Mouse (Mus musculus) ES-Bruce4 (cell line): Measurements from ENCODE around the gene Ston1. TPM values are rescaled to one million over a fixed set of nuclear protein-coding genes. Genes with fewer than 3 reads are reported as not detected.

Source experiments
- H3K27ac ChIP-seq: 2 replicates; pipeline ENCODE4 v1.5.1; 2012; ENCODE audit warnings: low read length, inconsistent platforms; ENCODE audit not compliant: insufficient read depth
- H3K27me3 ChIP-seq: 2 replicates; pipeline ENCODE4 v1.6.1; 2012; ENCODE audit warnings: mild to moderate bottlenecking, low read length, inconsistent platforms; ENCODE audit not compliant: control insufficient read depth, poor library complexity, insufficient read depth, severe bottlenecking
- H3K36me3 ChIP-seq: 2 replicates; pipeline ENCODE4 v1.6.1; 2012; ENCODE audit warnings: inconsistent platforms, mild to moderate bottlenecking, low read length, moderate library complexity; ENCODE audit not compliant: control insufficient read depth, poor library complexity, insufficient read depth, severe bottlenecking
- H3K4me1 ChIP-seq: one replicate; pipeline ENCODE4 v1.8.1; 2011; ENCODE audit warnings: low read length; ENCODE audit not compliant: control insufficient read depth, insufficient read depth
- H3K4me3 ChIP-seq: 2 replicates; pipeline ENCODE4 v1.5.1; 2011; ENCODE audit warnings: low read depth, mild to moderate bottlenecking, low read length
- H3K9ac ChIP-seq: 2 replicates; pipeline ENCODE4 v1.6.1; 2012; ENCODE audit warnings: low read depth, mild to moderate bottlenecking, inconsistent platforms; ENCODE audit not compliant: poor library complexity, severe bottlenecking
- H3K9me3 ChIP-seq: replicated peaks from 2 replicates; pipeline ENCODE4 v1.6.1; 2012; ENCODE audit warnings: mild to moderate bottlenecking, low read length, inconsistent platforms; ENCODE audit not compliant: control insufficient read depth, poor library complexity, insufficient read depth, severe bottlenecking
- CTCF ChIP-seq: IDR thresholded peaks from one replicate; pipeline ENCODE4 v1.8.1; 2011; ENCODE audit warnings: low read depth, low read length
- EP300 ChIP-seq: IDR thresholded peaks from 2 replicates; pipeline ENCODE4 v1.6.1; 2011; ENCODE audit warnings: low read depth, low read length; ENCODE audit not compliant: insufficient read depth
- POLR2A ChIP-seq: IDR thresholded peaks from one replicate; pipeline ENCODE4 v1.8.1; 2011; ENCODE audit warnings: low read length; ENCODE audit not compliant: insufficient read depth
- polyA plus RNA-seq: library from polyadenylated mRNA; stranded (reverse); fragments of >200 nt; gene quantifications from 2 replicates; pipeline ENCODE4 v1.2.4, GENCODE M21; 2011; ENCODE audit warnings: low read depth; ENCODE audit not compliant: missing spikeins, insufficient read depth, insufficient read length

Ston1 gene
- polyA plus RNA-seq, 1 experiment, result 30.3 TPM

DNA sequence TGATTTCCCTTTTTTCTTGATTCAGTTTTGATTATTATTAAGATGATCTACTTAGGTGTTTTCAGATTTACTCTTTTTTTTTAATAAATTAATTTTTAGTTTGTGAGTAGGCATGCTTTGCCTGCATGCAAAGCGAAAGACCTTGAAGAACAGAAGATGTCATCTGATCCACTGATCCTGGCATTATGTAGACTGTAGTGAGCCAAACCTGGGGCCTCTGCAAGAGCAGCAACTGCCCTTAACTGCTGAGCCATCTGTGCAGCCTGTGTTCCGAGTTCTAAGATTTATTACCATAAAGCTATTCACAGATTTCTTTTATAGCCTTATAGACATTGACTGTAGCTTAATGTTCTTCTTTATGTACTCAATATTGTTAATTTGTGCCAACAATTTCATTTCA is 8.6 kb downstream of the Ston1 start:
- Histone ChIP-seq H3K9me3 (no peaks in the 10 kb centered on the region), H3K36me3 (no peaks in the 10 kb centered on the region), H3K4me1 (no peaks in the 10 kb centered on the region), H3K27ac (no peak overlapping the region), H3K9ac (no peak overlapping the region), H3K27me3 (no peaks in the 10 kb centered on the region), H3K4me3 (no peak overlapping the region)
- TF ChIP-seq CTCF (no peak), EP300 (no peak), POLR2A (no peak)

DNA sequence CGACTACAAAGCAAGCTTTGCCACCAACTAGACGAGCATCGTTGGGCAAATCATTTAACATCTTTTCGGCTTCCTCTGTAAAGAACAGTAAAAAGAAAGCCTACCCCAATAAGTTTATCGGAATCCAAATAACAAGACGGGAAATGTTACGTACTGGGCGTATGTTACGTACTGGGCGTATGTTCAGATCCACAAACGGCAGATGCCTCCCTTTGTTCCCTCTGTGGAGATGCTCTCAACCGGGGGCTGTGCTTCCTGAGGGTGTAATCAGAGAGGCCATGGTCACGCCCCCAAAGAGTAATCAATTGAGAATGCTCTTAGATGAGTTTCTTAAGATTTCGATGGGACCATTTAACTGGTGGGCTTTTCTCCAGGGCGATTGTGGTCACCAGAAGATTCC is 11.9 kb downstream of the Ston1 start:
- Histone ChIP-seq H3K4me1 (no peaks in the 10 kb centered on the region), H3K36me3 (no peaks in the 10 kb centered on the region), H3K4me3 (no peak overlapping the region), H3K9ac (no peak overlapping the region), H3K27me3 (no peaks in the 10 kb centered on the region), H3K9me3 (no peaks in the 10 kb centered on the region), H3K27ac (no peak overlapping the region)
- TF ChIP-seq CTCF (no peak), POLR2A (no peak), EP300 (no peak)

DNA sequence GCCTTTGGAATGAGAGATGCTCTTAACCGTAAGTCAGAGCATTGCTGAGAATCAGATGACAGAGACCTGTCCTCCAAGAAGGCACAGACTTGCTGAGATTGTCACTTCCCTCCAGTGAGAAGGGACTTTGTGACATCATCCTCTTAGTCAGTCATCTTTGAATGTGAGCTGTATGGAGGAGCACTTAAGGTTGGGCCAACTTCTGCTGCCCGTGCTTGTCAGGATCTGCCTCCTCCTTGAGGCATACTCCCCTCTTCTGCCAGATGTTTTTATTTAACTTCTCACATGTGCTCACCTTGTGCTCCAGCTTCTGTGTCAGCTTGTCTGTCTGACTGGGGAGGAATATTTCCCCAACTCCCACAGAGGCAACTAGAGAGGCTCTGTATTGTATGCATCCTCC is 13.6 kb downstream of the Ston1 start:
- no peaks in the 10 kb centered on the region for H3K27me3 ChIP-seq
- H3K4me1 ChIP-seq, result no peaks in the 10 kb centered on the region
- H3K4me3 ChIP-seq, result no peak overlapping the region
- no peaks in the 10 kb centered on the region for H3K36me3 ChIP-seq
- H3K9ac ChIP-seq, result no peak overlapping the region
- no peaks in the 10 kb centered on the region for H3K9me3 ChIP-seq
- TF ChIP-seq POLR2A (no peak), CTCF (no peak)
- no peak overlapping the region for H3K27ac ChIP-seq

DNA sequence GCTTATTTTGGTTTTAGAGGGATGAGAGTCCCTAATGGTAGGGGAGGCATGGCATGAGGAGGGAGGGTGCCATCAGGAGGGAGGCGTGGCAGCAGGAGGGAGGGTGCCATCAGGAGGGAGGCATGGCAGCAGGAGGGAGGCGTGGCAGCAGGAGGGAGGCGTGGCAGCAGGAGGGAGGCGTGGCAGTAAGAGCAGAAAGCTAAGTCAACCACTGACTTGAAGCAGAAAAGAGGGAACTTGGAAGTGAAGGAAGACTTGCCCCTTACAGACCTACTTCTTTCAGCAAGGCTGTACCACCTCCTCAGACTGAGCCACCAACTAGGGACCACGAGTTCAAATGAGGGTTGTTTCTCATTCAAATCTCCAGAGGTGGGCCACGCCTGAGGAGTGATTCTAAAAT is 15.7 kb downstream of the Ston1 start:
- Histone ChIP-seq H3K36me3 (no peaks in the 10 kb centered on the region), H3K9me3 (no peaks in the 10 kb centered on the region), H3K27me3 (no peaks in the 10 kb centered on the region), H3K27ac (no peak overlapping the region), H3K4me3 (no peak overlapping the region), H3K4me1 (no peaks in the 10 kb centered on the region), H3K9ac (no peak overlapping the region)
- no peak for TF ChIP-seq EP300
- no peak for TF ChIP-seq POLR2A
- TF ChIP-seq CTCF, result no peak

DNA sequence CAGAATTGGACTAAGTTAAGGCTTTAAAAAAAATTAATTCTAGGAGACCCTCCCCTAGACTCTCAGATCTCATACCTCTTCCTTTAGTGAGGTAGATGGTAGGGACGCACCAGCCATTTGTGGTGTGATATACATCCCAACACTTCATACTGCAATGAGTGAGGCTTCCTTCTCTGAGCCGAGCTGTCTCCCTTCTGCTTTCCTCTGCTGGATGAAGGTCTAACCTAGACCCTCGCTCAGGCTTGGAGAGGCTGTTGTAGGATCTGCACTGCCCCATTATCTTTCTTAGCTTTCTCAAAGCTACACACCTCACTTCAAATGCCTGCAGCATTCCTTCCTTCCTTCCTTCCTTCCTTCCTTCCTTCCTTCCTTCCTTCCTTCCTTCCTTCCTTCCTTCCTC is 16.2 kb downstream of the Ston1 start:
- Histone ChIP-seq H3K4me3 (no peak overlapping the region), H3K27ac (no peak overlapping the region), H3K27me3 (no peaks in the 10 kb centered on the region), H3K4me1 (no peaks in the 10 kb centered on the region), H3K9ac (no peak overlapping the region), H3K36me3 (no peaks in the 10 kb centered on the region), H3K9me3 (no peaks in the 10 kb centered on the region)
- TF ChIP-seq POLR2A (no peak), CTCF (no peak), EP300 (no peak)

DNA sequence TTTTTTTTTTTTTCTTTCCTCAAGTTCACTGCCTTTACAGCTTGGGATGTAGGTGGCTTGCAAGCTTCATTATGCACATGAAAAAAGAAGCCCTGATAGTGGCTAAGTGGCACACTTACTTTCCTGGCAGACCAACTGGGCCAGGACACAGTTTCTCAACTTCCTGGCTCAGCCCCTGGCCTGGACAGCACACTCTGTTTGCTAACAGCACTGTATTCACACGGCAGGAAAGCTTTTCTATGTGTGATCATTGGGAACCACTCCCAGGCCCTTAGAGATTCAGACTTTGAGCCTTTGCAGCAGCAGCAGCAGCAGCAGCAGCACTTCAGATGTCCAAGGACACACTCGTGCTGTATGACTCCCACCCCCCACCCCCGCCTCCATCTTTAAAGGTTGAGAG is 16.8 kb downstream of the Ston1 start:
- Histone ChIP-seq H3K4me3 (no peak overlapping the region), H3K9ac (no peak overlapping the region), H3K9me3 (no peaks in the 10 kb centered on the region), H3K27me3 (no peaks in the 10 kb centered on the region), H3K4me1 (no peaks in the 10 kb centered on the region), H3K27ac (no peak overlapping the region), H3K36me3 (no peaks in the 10 kb centered on the region)
- no peak for TF ChIP-seq EP300
- no peak for TF ChIP-seq POLR2A
- no peak for TF ChIP-seq CTCF

DNA sequence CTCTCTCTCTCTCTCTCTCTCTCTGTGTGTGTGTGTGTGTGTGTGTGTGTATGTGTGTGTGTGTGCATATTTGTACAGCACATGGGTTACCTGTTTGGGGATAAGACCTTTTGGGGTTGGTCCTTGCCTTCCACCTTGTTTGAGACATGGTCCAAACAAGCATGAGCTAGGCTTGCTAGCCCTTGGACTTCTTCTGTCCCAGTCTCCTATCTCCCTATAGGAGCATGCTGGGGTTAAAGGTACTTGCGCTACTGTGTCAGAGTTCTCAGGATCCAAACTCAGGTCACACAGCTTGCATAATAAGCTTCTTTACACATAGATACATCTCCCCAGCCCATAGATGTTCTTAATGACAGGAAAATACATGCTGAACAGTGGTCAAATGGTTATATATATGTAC is 17.2 kb downstream of the Ston1 start:
- Histone ChIP-seq H3K4me1 (no peaks in the 10 kb centered on the region), H3K9me3 (no peaks in the 10 kb centered on the region), H3K27me3 (no peaks in the 10 kb centered on the region), H3K36me3 (no peaks in the 10 kb centered on the region), H3K27ac (no peak overlapping the region), H3K9ac (no peak overlapping the region), H3K4me3 (no peak overlapping the region)
- TF ChIP-seq POLR2A, result no peak
- TF ChIP-seq EP300, result no peak
- no peak for TF ChIP-seq CTCF
